Mouse (Mus musculus): ENCODE results near the gene Ing5. TPM values are rescaled to one million over a fixed set of nuclear protein-coding genes. Genes with fewer than 3 reads are reported as not detected.
A peak's percentile ranks its signal among the peaks of the same experiment; 100 is the strongest.
"Not testable (repeated sequence)": the region's sequence is repeated elsewhere in the genome, so short reads cannot be mapped to it uniquely, and the experiment has no call there.

Gene Ing5
- polyA plus RNA-seq, 1 experiment from 2014 or later = 11.2 TPM

- no peak overlapping the region for H3K27ac ChIP-seq (replicated peaks in 1 of 2; ENCODE audit: control insufficient read depth in 1 of 2, insufficient read depth in 1 of 2, low read depth in 2 of 2, low read length in 2 of 2)
- WGBS = 91% methylated on average over 9 of the region's 9 CpGs
- H3K27me3 ChIP-seq (ENCODE audit: control insufficient read depth, insufficient read depth, low read length) = no peaks in the 10 kb centered on the region
- no peaks in the 10 kb centered on the region for H3K9me3 ChIP-seq (ENCODE audit: control insufficient read depth, low read length)
- peak overlapping the region; percentile 93; the same call in 1 of the 2 replicates for H3K4me2 ChIP-seq (ENCODE audit: low read length)
- H3K4me1 ChIP-seq (ENCODE audit: control insufficient read depth in 2 of 2, insufficient read depth in 2 of 2, low read length in 2 of 2) = peaks cover 11 to 14% of the 10 kb centered on the region in 2 experiments
- peaks cover 10% of the 10 kb centered on the region; the same call in 1 of the 2 replicates for H3K36me3 ChIP-seq (ENCODE audit: control insufficient read depth, insufficient read depth, low read length)
- no peak overlapping the region for H3K4me3 ChIP-seq (ENCODE audit: control insufficient read depth in 1 of 2, insufficient read depth in 1 of 2, low read depth in 1 of 2, low read length in 2 of 2)
- H3K9ac ChIP-seq (ENCODE audit: low read length) = no peak overlapping the region
- no peak for ATAC-seq (ENCODE audit: insufficient number of reproducible peaks, insufficient read depth, low FRiP score, low read depth)
Observed at GRCm38 (mm10) chr1:93826540-93826835, 22.7 kb downstream of the Ing5 start.

DNA sequence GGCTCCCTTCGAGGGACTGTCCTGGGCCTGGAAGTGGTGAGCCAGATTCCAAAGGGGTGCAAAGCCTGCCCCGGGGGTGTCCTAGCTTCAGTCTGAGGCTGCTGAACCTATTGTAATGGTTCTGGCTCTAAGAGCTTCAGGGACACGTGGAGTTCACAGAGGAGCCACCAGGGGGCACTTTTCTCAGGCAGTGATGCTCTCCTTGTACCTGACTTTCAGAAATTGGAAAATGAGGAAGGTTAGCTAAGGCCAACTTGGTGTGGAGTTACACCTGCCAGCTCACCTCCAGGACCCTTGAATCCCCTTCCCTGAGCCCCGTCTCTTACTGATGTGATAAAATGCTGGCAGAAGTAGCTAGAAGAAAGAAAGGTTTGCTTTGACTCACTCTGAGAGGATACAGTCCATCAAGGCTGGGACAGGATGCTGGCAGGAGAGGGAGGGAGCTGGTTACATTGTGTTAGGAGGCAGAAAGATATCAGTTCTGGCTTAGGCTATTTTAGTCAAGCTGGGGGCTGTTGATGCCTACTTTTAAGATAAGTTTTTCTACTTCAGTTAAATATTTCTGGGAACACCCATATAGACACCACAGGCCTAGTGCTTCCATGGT, 29.1 kb downstream of the Ing5 start:
- H3K9ac ChIP-seq (ENCODE audit: low read length); H3K4me1 ChIP-seq (ENCODE audit: control insufficient read depth in 2 of 2, insufficient read depth in 2 of 2, low read length in 2 of 2); H3K4me3 ChIP-seq (ENCODE audit: control insufficient read depth in 1 of 2, insufficient read depth in 1 of 2, low read depth in 1 of 2, low read length in 2 of 2); H3K4me2 ChIP-seq (ENCODE audit: low read length); H3K9me3 ChIP-seq (ENCODE audit: control insufficient read depth, low read length); H3K27ac ChIP-seq (replicated peaks in 1 of 2; ENCODE audit: control insufficient read depth in 1 of 2, insufficient read depth in 1 of 2, low read depth in 2 of 2, low read length in 2 of 2); ATAC-seq (ENCODE audit: insufficient number of reproducible peaks, insufficient read depth, low FRiP score, low read depth); H3K27me3 ChIP-seq (ENCODE audit: control insufficient read depth, insufficient read depth, low read length): not testable (repeated sequence)
- 45% methylated on average over 2 of the region's 4 CpGs for WGBS
- peaks cover 13% of the 10 kb centered on the region for H3K36me3 ChIP-seq (ENCODE audit: control insufficient read depth, insufficient read depth, low read length)

- Histone ChIP-seq H3K27me3 (ENCODE audit: control insufficient read depth, insufficient read depth, low read length) (no peaks in the 10 kb centered on the region), H3K36me3 (ENCODE audit: control insufficient read depth, insufficient read depth, low read length) (peaks cover 18% of the 10 kb centered on the region), H3K27ac (replicated peaks in 1 of 2; ENCODE audit: control insufficient read depth in 1 of 2, insufficient read depth in 1 of 2, low read depth in 2 of 2, low read length in 2 of 2) (no peak overlapping the region), H3K9me3 (ENCODE audit: control insufficient read depth, low read length) (no peaks in the 10 kb centered on the region), H3K4me2 (ENCODE audit: low read length) (no peak overlapping the region), H3K4me1 (ENCODE audit: control insufficient read depth in 2 of 2, insufficient read depth in 2 of 2, low read length in 2 of 2) (peaks cover 0 to 4% of the 10 kb centered on the region in 2 experiments; a peak in 2 of 4 replicates), H3K9ac (ENCODE audit: low read length) (no peak overlapping the region), H3K4me3 (ENCODE audit: control insufficient read depth in 1 of 2, insufficient read depth in 1 of 2, low read depth in 1 of 2, low read length in 2 of 2) (no peak overlapping the region)
- no peak for ATAC-seq (ENCODE audit: insufficient number of reproducible peaks, insufficient read depth, low FRiP score, low read depth)
- WGBS = 90% methylated on average over 7 of the region's 7 CpGs
Observed at GRCm38 (mm10) chr1:93834671-93835150, 30.9 kb downstream of the Ing5 start.

- Histone ChIP-seq H3K9ac (ENCODE audit: low read length) (no peak overlapping the region), H3K27ac (replicated peaks in 1 of 2; ENCODE audit: control insufficient read depth in 1 of 2, insufficient read depth in 1 of 2, low read depth in 2 of 2, low read length in 2 of 2) (no peak overlapping the region), H3K4me2 (ENCODE audit: low read length) (no peak overlapping the region), H3K4me1 (ENCODE audit: control insufficient read depth in 2 of 2, insufficient read depth in 2 of 2, low read length in 2 of 2) (peaks cover 0 to 4% of the 10 kb centered on the region in 2 experiments; a peak in 2 of 4 replicates), H3K4me3 (ENCODE audit: control insufficient read depth in 1 of 2, insufficient read depth in 1 of 2, low read depth in 1 of 2, low read length in 2 of 2) (no peak overlapping the region), H3K27me3 (ENCODE audit: control insufficient read depth, insufficient read depth, low read length) (no peaks in the 10 kb centered on the region), H3K36me3 (ENCODE audit: control insufficient read depth, insufficient read depth, low read length) (peaks cover 18% of the 10 kb centered on the region), H3K9me3 (ENCODE audit: control insufficient read depth, low read length) (no peaks in the 10 kb centered on the region)
- 91% methylated on average over 4 of the region's 4 CpGs for WGBS
- ATAC-seq (ENCODE audit: insufficient number of reproducible peaks, insufficient read depth, low FRiP score, low read depth) = no peak
Observed at GRCm38 (mm10) chr1:93835211-93835610, 31.4 kb downstream of the Ing5 start.

DNA sequence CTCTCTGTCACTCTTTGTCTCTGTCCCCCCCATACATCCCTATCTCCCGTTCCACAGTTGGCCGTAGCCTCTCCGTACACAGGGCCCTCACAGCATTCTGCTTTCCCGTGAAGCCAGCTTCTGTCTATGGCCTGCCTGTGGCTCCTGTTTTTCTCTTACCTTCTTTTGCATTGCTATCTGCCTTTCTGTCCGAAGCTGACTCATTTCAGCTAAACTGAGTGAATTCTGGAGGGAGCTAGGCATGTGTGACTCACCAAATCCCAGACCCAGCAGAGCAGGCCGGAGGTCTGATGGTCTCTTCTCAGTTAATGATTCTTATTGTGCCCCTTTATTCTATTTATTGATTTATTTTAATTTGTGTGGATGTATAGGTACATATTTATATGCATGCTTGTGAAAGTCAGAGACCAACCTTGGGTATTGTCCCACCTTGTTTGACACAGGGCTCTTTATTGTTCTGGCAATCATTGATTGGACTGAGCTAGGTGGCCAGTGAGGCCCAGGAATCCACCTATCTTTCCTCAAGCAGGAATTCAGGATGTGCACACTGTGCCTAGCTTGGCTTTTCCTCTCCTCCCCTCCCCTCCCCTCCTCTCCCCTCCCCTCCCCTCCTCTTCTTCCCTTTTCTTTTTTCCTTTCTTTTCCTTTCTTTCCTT, 32.2 kb downstream of the Ing5 start:
- H3K4me3 ChIP-seq (ENCODE audit: control insufficient read depth in 1 of 2, insufficient read depth in 1 of 2, low read depth in 1 of 2, low read length in 2 of 2) = no peak overlapping the region
- H3K9ac ChIP-seq (ENCODE audit: low read length) = no peak overlapping the region
- no peak for ATAC-seq (ENCODE audit: insufficient number of reproducible peaks, insufficient read depth, low FRiP score, low read depth)
- H3K4me1 ChIP-seq (ENCODE audit: control insufficient read depth in 2 of 2, insufficient read depth in 2 of 2, low read length in 2 of 2) = peaks cover 0 to 4% of the 10 kb centered on the region in 2 experiments; a peak in 2 of 4 replicates
- WGBS = 73% methylated on average over 6 of the region's 6 CpGs
- H3K27me3 ChIP-seq (ENCODE audit: control insufficient read depth, insufficient read depth, low read length) = no peaks in the 10 kb centered on the region
- H3K27ac ChIP-seq (replicated peaks in 1 of 2; ENCODE audit: control insufficient read depth in 1 of 2, insufficient read depth in 1 of 2, low read depth in 2 of 2, low read length in 2 of 2) = no peak overlapping the region
- H3K4me2 ChIP-seq (ENCODE audit: low read length) = no peak overlapping the region
- H3K9me3 ChIP-seq (ENCODE audit: control insufficient read depth, low read length) = no peaks in the 10 kb centered on the region
- H3K36me3 ChIP-seq (ENCODE audit: control insufficient read depth, insufficient read depth, low read length) = peaks cover 18% of the 10 kb centered on the region

- Histone ChIP-seq H3K36me3 (ENCODE audit: control insufficient read depth, insufficient read depth, low read length) (peaks cover 18% of the 10 kb centered on the region), H3K4me3 (ENCODE audit: control insufficient read depth in 1 of 2, insufficient read depth in 1 of 2, low read depth in 1 of 2, low read length in 2 of 2) (no peak overlapping the region), H3K27me3 (ENCODE audit: control insufficient read depth, insufficient read depth, low read length) (no peaks in the 10 kb centered on the region), H3K9me3 (ENCODE audit: control insufficient read depth, low read length) (no peaks in the 10 kb centered on the region), H3K9ac (ENCODE audit: low read length) (no peak overlapping the region), H3K27ac (replicated peaks in 1 of 2; ENCODE audit: control insufficient read depth in 1 of 2, insufficient read depth in 1 of 2, low read depth in 2 of 2, low read length in 2 of 2) (no peak overlapping the region), H3K4me1 (ENCODE audit: control insufficient read depth in 2 of 2, insufficient read depth in 2 of 2, low read length in 2 of 2) (peaks cover 0 to 4% of the 10 kb centered on the region in 2 experiments; a peak in 2 of 4 replicates), H3K4me2 (ENCODE audit: low read length) (no peak overlapping the region)
- 88% methylated on average over 2 of the region's 2 CpGs for WGBS
- no peak for ATAC-seq (ENCODE audit: insufficient number of reproducible peaks, insufficient read depth, low FRiP score, low read depth)
Observed at GRCm38 (mm10) chr1:93836532-93836913, 32.8 kb downstream of the Ing5 start.

DNA sequence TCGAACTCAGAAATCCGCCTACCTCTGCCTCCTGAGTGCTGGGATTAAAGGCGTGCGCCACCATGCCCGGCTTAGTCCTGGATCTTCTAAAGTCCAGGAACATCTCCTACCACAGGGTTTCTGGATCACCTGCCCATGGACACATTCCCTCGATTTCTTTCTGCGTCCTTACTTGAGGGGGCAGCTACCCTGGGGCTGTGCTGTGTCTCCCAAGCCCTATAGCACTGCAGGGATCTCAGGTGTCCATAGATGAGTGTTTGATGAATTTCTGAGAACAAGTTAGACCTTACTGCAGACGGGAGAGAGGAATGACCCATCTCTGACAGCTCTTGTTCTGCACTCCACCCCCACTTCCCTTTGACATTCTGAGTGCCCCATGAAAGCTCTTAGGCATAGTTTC, 33.6 kb downstream of the Ing5 start:
- no peak for ATAC-seq (ENCODE audit: insufficient number of reproducible peaks, insufficient read depth, low FRiP score, low read depth)
- Histone ChIP-seq H3K27ac (replicated peaks in 1 of 2; ENCODE audit: control insufficient read depth in 1 of 2, insufficient read depth in 1 of 2, low read depth in 2 of 2, low read length in 2 of 2) (no peak overlapping the region), H3K4me1 (ENCODE audit: control insufficient read depth in 2 of 2, insufficient read depth in 2 of 2, low read length in 2 of 2) (peaks cover 0 to 4% of the 10 kb centered on the region in 2 experiments; a peak in 2 of 4 replicates), H3K9ac (ENCODE audit: low read length) (no peak overlapping the region), H3K9me3 (ENCODE audit: control insufficient read depth, low read length) (no peaks in the 10 kb centered on the region), H3K4me2 (ENCODE audit: low read length) (no peak overlapping the region), H3K36me3 (ENCODE audit: control insufficient read depth, insufficient read depth, low read length) (peaks cover 18% of the 10 kb centered on the region), H3K4me3 (ENCODE audit: control insufficient read depth in 1 of 2, insufficient read depth in 1 of 2, low read depth in 1 of 2, low read length in 2 of 2) (no peak overlapping the region), H3K27me3 (ENCODE audit: control insufficient read depth, insufficient read depth, low read length) (no peaks in the 10 kb centered on the region)
- 84% methylated on average over 8 of the region's 8 CpGs for WGBS

Data from heart, embryonic 14.5 days (tissue).